Comparison of ENCODE assay signal across 20 mouse cellular contexts in the genomic region with DNA sequence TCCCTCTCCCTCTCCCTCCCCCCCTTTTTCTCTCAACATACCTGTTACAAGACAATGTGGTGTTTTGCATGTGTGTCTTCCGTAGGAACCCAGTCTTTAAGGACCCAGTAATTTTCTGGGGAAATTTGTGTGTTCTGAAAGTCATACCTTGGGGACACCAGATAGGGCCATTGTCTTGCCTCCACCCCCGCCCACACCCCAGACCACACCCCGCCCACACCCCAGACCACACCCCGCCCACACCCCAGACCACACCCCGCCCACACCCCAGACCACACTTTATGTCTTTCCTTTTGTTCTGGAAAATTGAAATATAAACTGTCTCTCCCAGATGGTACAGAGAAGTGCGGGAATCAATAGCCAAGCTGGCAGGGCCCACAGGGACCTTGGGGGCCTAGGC. TPM values are rescaled to one million over a fixed set of nuclear protein-coding genes. Genes with fewer than 3 reads are reported as not detected.
A peak's percentile ranks its signal among the peaks of the same experiment; 100 is the strongest.
DNase-seq lines count a peak whose midpoint lies in the region; ATAC-seq and TF ChIP-seq lines count a peak whose summit lies in the region.
"Had no signal": no experiment of that assay in that cellular context is flagged by ENCODE, and none has a peak within 500 bp of the region (broad histone marks: within the 10 kb centered on the region; RNA-seq: fewer than 3 reads in every experiment).

No protein-coding gene starts in this region.

- WGBS in heart, embryonic 11.5 days (ENCODE audit: insufficient replicate concordance) = 57% methylated on average over 6 of the region's 6 CpGs
- WGBS in liver, embryonic 11.5 days = 35% methylated on average over 6 of the region's 6 CpGs
- WGBS in liver, postnatal 0 days (ENCODE audit: insufficient replicate concordance) = 41% methylated on average over 6 of the region's 6 CpGs
- whole genome bisulfite sequencing in liver, embryonic 13.5 days (ENCODE audit: insufficient replicate concordance) = 31% methylated on average over 6 of the region's 6 CpGs
- WGBS in liver, embryonic 16.5 days (ENCODE audit: insufficient replicate concordance) = 29% methylated on average over 6 of the region's 6 CpGs

- no peak for DNase-seq in heart, adult 18-20 months
- DNase-seq in liver, embryonic 11.5 days (ENCODE audit: low spot score) = no peak
- DNase-seq in liver, postnatal 0 days = no peak
- DNase-seq in liver, embryonic 13.5 days = no peak
- DNase-seq in thymus, postnatal 0 days (ENCODE audit: low spot score) = no peak
- DNase-seq: adrenal gland, adult 8-10 months; adrenal gland, postnatal 36 days; cerebellum, adult 2 months; cerebellum, postnatal 10 days; gastrocnemius, postnatal 36 days; heart, adult 11 months; kidney, adult 11 months had no signal

- peak overlapping the region; percentile 50; the same call in 1 of the 2 replicates for H3K27ac ChIP-seq in heart, embryonic 11.5 days (ENCODE audit: low read depth, low read length)
- H3K27ac ChIP-seq in liver, embryonic 11.5 days (ENCODE audit: low read depth, low read length) = peak overlapping the region; percentile 52; the same call in 1 of the 2 replicates
- no peak overlapping the region for H3K27ac ChIP-seq in liver, postnatal 0 days (ENCODE audit: low read depth)
- H3K27ac ChIP-seq in liver, embryonic 13.5 days = no peak overlapping the region
- H3K27ac ChIP-seq in liver, embryonic 16.5 days (ENCODE audit: low read length) = no peak overlapping the region
- H3K27ac ChIP-seq: embryonic facial prominence, embryonic 15.5 days; forebrain, embryonic 15.5 days; heart, embryonic 15.5 days; hindbrain, embryonic 12.5 days; hindbrain, postnatal 0 days had no signal

- TF ChIP-seq CTCF in liver, postnatal 0 days (IDR thresholded peaks at IDR 0.05; ENCODE audit: low read depth) = no peak

- no peak overlapping the region for H3K9ac ChIP-seq in heart, embryonic 11.5 days (ENCODE audit: low read depth, low read length)
- H3K9ac ChIP-seq in liver, embryonic 11.5 days (ENCODE audit: low read depth, low read length) = peak overlapping the region; percentile 52
- H3K9ac ChIP-seq in liver, postnatal 0 days (replicated peaks) = no peak overlapping the region
- H3K9ac ChIP-seq in liver, embryonic 13.5 days = peak overlapping the region; percentile 39
- no peak overlapping the region for H3K9ac ChIP-seq in liver, embryonic 16.5 days (ENCODE audit: low read depth, low read length)
- H3K9ac ChIP-seq: embryonic facial prominence, embryonic 15.5 days; forebrain, embryonic 15.5 days; heart, embryonic 15.5 days; hindbrain, embryonic 12.5 days had no signal

- peak overlapping the region; percentile 25 for H3K4me3 ChIP-seq in heart, embryonic 11.5 days (ENCODE audit: low read depth, low read length)
- H3K4me3 ChIP-seq in liver, embryonic 11.5 days (ENCODE audit: low read depth, low read length) = peak overlapping the region; percentile 47
- H3K4me3 ChIP-seq in liver, postnatal 0 days (ENCODE audit: low read depth, low read length) = no peak overlapping the region
- peak overlapping the region; percentile 46 for H3K4me3 ChIP-seq in liver, embryonic 13.5 days (replicated peaks)
- no peak overlapping the region for H3K4me3 ChIP-seq in liver, embryonic 16.5 days (ENCODE audit: low read depth, low read length)
- H3K4me3 ChIP-seq: embryonic facial prominence, embryonic 15.5 days; forebrain, embryonic 15.5 days; heart, embryonic 15.5 days; hindbrain, embryonic 12.5 days had no signal

- no peaks in the 10 kb centered on the region for H3K27me3 ChIP-seq in heart, embryonic 11.5 days (ENCODE audit: control insufficient read depth, insufficient read depth, low read length)
- H3K27me3 ChIP-seq in liver, embryonic 11.5 days (replicated peaks; ENCODE audit: control insufficient read depth, insufficient read depth, low read length) = no peaks in the 10 kb centered on the region
- H3K27me3 ChIP-seq in liver, postnatal 0 days (ENCODE audit: insufficient read depth, low read length) = no peaks in the 10 kb centered on the region; the same call in 1 of the 2 replicates
- H3K27me3 ChIP-seq in liver, embryonic 13.5 days = no peaks in the 10 kb centered on the region
- no peaks in the 10 kb centered on the region for H3K27me3 ChIP-seq in liver, embryonic 16.5 days (ENCODE audit: control insufficient read depth, insufficient read depth, low read depth, low read length)
- H3K27me3 ChIP-seq: embryonic facial prominence, embryonic 15.5 days; forebrain, embryonic 15.5 days; heart, embryonic 15.5 days; hindbrain, embryonic 12.5 days had no signal

- peaks cover 11% of the 10 kb centered on the region for H3K4me1 ChIP-seq in heart, embryonic 11.5 days (ENCODE audit: control insufficient read depth, insufficient read depth, low read length)
- H3K4me1 ChIP-seq in liver, embryonic 11.5 days (replicated peaks; ENCODE audit: control insufficient read depth, insufficient read depth, low read length) = peaks cover 16% of the 10 kb centered on the region; the same call in 1 of the 2 replicates
- no peaks in the 10 kb centered on the region for H3K4me1 ChIP-seq in liver, postnatal 0 days (ENCODE audit: insufficient read depth)
- H3K4me1 ChIP-seq in liver, embryonic 13.5 days (replicated peaks) = peaks cover 77% of the 10 kb centered on the region
- H3K4me1 ChIP-seq in liver, embryonic 16.5 days (ENCODE audit: control insufficient read depth, low read depth, low read length) = peaks cover 11% of the 10 kb centered on the region
- H3K4me1 ChIP-seq: heart, embryonic 15.5 days had no signal

- no peak overlapping the region for H3K4me2 ChIP-seq in heart, embryonic 11.5 days
- peak overlapping the region; percentile 61 for H3K4me2 ChIP-seq in liver, embryonic 11.5 days
- no peak overlapping the region for H3K4me2 ChIP-seq in liver, postnatal 0 days (ENCODE audit: low read depth, low read length)
- H3K4me2 ChIP-seq in liver, embryonic 13.5 days = peak overlapping the region; percentile 58
- peak overlapping the region; percentile 18; the same call in 1 of the 2 replicates for H3K4me2 ChIP-seq in liver, embryonic 16.5 days (ENCODE audit: low read depth, low read length)
- H3K4me2 ChIP-seq: embryonic facial prominence, embryonic 15.5 days; forebrain, embryonic 15.5 days; heart, embryonic 15.5 days; hindbrain, embryonic 12.5 days had no signal

- ATAC-seq in heart, embryonic 11.5 days (replicated peaks; ENCODE audit: insufficient number of reproducible peaks, low FRiP score, low TSS enrichment) = peak; percentile 79
- ATAC-seq in liver, embryonic 11.5 days (replicated peaks; ENCODE audit: low FRiP score) = peak; percentile 70
- ATAC-seq in liver, postnatal 0 days = no peak
- peak; percentile 59 for ATAC-seq in liver, embryonic 13.5 days (ENCODE audit: low read depth)
- peak; percentile 38; the same call in 1 of the 2 replicates for ATAC-seq in liver, embryonic 16.5 days (ENCODE audit: low read depth)
- ATAC-seq: forebrain, embryonic 15.5 days; hindbrain, postnatal 0 days had no signal

- H3K36me3 ChIP-seq in heart, embryonic 11.5 days (ENCODE audit: control insufficient read depth, insufficient read depth, low read length) = no peaks in the 10 kb centered on the region
- no peaks in the 10 kb centered on the region for H3K36me3 ChIP-seq in liver, embryonic 11.5 days (ENCODE audit: control insufficient read depth, insufficient read depth, low read length)
- H3K36me3 ChIP-seq in liver, postnatal 0 days (replicated peaks; ENCODE audit: insufficient read depth, low read length) = no peaks in the 10 kb centered on the region
- no peaks in the 10 kb centered on the region for H3K36me3 ChIP-seq in liver, embryonic 13.5 days
- no peaks in the 10 kb centered on the region for H3K36me3 ChIP-seq in liver, embryonic 16.5 days (ENCODE audit: control insufficient read depth, insufficient read depth)
- H3K36me3 ChIP-seq: embryonic facial prominence, embryonic 15.5 days; forebrain, embryonic 15.5 days; heart, embryonic 15.5 days; hindbrain, embryonic 12.5 days had no signal

- no peaks in the 10 kb centered on the region for H3K9me3 ChIP-seq in heart, embryonic 11.5 days (replicated peaks; ENCODE audit: control insufficient read depth, low read length)
- H3K9me3 ChIP-seq in liver, embryonic 11.5 days (ENCODE audit: control insufficient read depth, low read length) = no peaks in the 10 kb centered on the region
- no peaks in the 10 kb centered on the region for H3K9me3 ChIP-seq in liver, postnatal 0 days (ENCODE audit: low read length)
- H3K9me3 ChIP-seq in liver, embryonic 13.5 days (replicated peaks) = no peaks in the 10 kb centered on the region
- H3K9me3 ChIP-seq in liver, embryonic 16.5 days (replicated peaks; ENCODE audit: control insufficient read depth, low read length) = no peaks in the 10 kb centered on the region
- H3K9me3 ChIP-seq: embryonic facial prominence, embryonic 15.5 days; forebrain, embryonic 15.5 days; heart, embryonic 15.5 days; hindbrain, embryonic 12.5 days had no signal

- TF ChIP-seq EP300 in liver, postnatal 0 days (IDR thresholded peaks at IDR 0.05; ENCODE audit: low read depth) = no peak

RNA-seq across cellular contexts. Expression of gene Tmem115, which starts 43.1 kb away (rescaled TPM):
- 37.0 and 40.6 TPM in 2 replicates for polyA plus RNA-seq in heart, embryonic 11.5 days (2014; fragmentation: Nextera tagmentation; extraction: Ambion mirVana)
- total RNA-seq in heart, adult 18-20 months (2021) = 10 to 100 TPM; 22.2 to 22.3 TPM
- 35.4 and 35.9 TPM in 2 replicates for polyA plus RNA-seq in liver, embryonic 11.5 days (2014; fragmentation: Nextera tagmentation; extraction: Ambion mirVana)
- 15.7 and 17.9 TPM in 2 replicates for polyA plus RNA-seq in liver, postnatal 0 days (2015; fragmentation: Nextera tagmentation; extraction: Ambion mirVana)
- 16.5 and 18.3 TPM in 2 replicates for polyA plus RNA-seq in liver, embryonic 13.5 days (2015; fragmentation: Nextera tagmentation; extraction: Ambion mirVana)
- 14.3 and 14.7 TPM in 2 replicates for polyA plus RNA-seq in liver, embryonic 16.5 days (2015; fragmentation: Nextera tagmentation; extraction: Ambion mirVana)
- 35.0 and 37.1 TPM in 2 replicates for polyA plus RNA-seq in thymus, postnatal 0 days (2015; fragmentation: Nextera tagmentation; extraction: Ambion mirVana)

RNA-seq across cellular contexts. Expression of gene Cyb561d2, which starts 51.4 kb away (rescaled TPM):
- 16.6 and 21.9 TPM in 2 replicates for polyA plus RNA-seq in heart, embryonic 11.5 days (2014; fragmentation: Nextera tagmentation; extraction: Ambion mirVana)
- total RNA-seq in heart, adult 18-20 months (2021) = 1 to 10 TPM; 4.2 to 4.6 TPM
- 28.9 and 31.0 TPM in 2 replicates for polyA plus RNA-seq in liver, embryonic 11.5 days (2014; fragmentation: Nextera tagmentation; extraction: Ambion mirVana)
- 18.5 and 19.6 TPM in 2 replicates for polyA plus RNA-seq in liver, postnatal 0 days (2015; fragmentation: Nextera tagmentation; extraction: Ambion mirVana)
- 17.4 and 17.7 TPM in 2 replicates for polyA plus RNA-seq in liver, embryonic 13.5 days (2015; fragmentation: Nextera tagmentation; extraction: Ambion mirVana)
- 10.6 and 11.2 TPM in 2 replicates for polyA plus RNA-seq in liver, embryonic 16.5 days (2015; fragmentation: Nextera tagmentation; extraction: Ambion mirVana)
- polyA plus RNA-seq in thymus, postnatal 0 days (2015; fragmentation: Nextera tagmentation; extraction: Ambion mirVana) = 48.5 and 49.8 TPM in 2 replicates

RNA-seq across cellular contexts. Expression of gene Nprl2, which starts 51.4 kb away (rescaled TPM):
- polyA plus RNA-seq in heart, embryonic 11.5 days (2014; fragmentation: Nextera tagmentation; extraction: Ambion mirVana) = 26.8 TPM in 2 replicates
- 10 to 100 TPM; 20.4 to 21.0 TPM for total RNA-seq in heart, adult 18-20 months (2021)
- 26.5 and 31.3 TPM in 2 replicates for polyA plus RNA-seq in liver, embryonic 11.5 days (2014; fragmentation: Nextera tagmentation; extraction: Ambion mirVana)
- polyA plus RNA-seq in liver, postnatal 0 days (2015; fragmentation: Nextera tagmentation; extraction: Ambion mirVana) = 8.5 TPM in 2 replicates
- polyA plus RNA-seq in liver, embryonic 13.5 days (2015; fragmentation: Nextera tagmentation; extraction: Ambion mirVana) = 14.3 and 16.0 TPM in 2 replicates
- 12.1 and 12.5 TPM in 2 replicates for polyA plus RNA-seq in liver, embryonic 16.5 days (2015; fragmentation: Nextera tagmentation; extraction: Ambion mirVana)
- 47.2 and 48.4 TPM in 2 replicates for polyA plus RNA-seq in thymus, postnatal 0 days (2015; fragmentation: Nextera tagmentation; extraction: Ambion mirVana)

RNA-seq across cellular contexts. Expression of gene Zmynd10, which starts 56.5 kb away (rescaled TPM):
- not detected in 2 replicates for polyA plus RNA-seq in heart, embryonic 11.5 days (2014; fragmentation: Nextera tagmentation; extraction: Ambion mirVana)
- total RNA-seq in heart, adult 18-20 months (2021) = under 1 TPM in 1 of 2 experiments, not detected in 1; 0.62 TPM
- 0.10 and 0.35 TPM in 2 replicates for polyA plus RNA-seq in liver, embryonic 11.5 days (2014; fragmentation: Nextera tagmentation; extraction: Ambion mirVana)
- 0.59 and 0.73 TPM in 2 replicates for polyA plus RNA-seq in liver, postnatal 0 days (2015; fragmentation: Nextera tagmentation; extraction: Ambion mirVana)
- polyA plus RNA-seq in liver, embryonic 13.5 days (2015; fragmentation: Nextera tagmentation; extraction: Ambion mirVana) = 0.21 TPM in 1 of 2 replicates, not detected in the other
- polyA plus RNA-seq in liver, embryonic 16.5 days (2015; fragmentation: Nextera tagmentation; extraction: Ambion mirVana) = 1.7 and 2.4 TPM in 2 replicates
- polyA plus RNA-seq in thymus, postnatal 0 days (2015; fragmentation: Nextera tagmentation; extraction: Ambion mirVana) = 0.89 and 1.5 TPM in 2 replicates
- total RNA-seq: gastrocnemius, postnatal 36 days; heart, postnatal 25 days had no signal

Comparison
In these comparisons a context has a peak if more than half of its experiments do, and no peak if none do; other contexts are left out.
1. H3K27ac ChIP-seq: peak in heart, embryonic 11.5 days (single experiment) and liver, embryonic 11.5 days (single experiment); none in liver, postnatal 0 days (single experiment), liver, embryonic 13.5 days (single experiment) and liver, embryonic 16.5 days (single experiment).
2. H3K4me2 ChIP-seq: peak in liver, embryonic 11.5 days (single experiment), liver, embryonic 13.5 days (single experiment) and liver, embryonic 16.5 days (single experiment); none in heart, embryonic 11.5 days (single experiment) and liver, postnatal 0 days (single experiment).
3. H3K4me3 ChIP-seq: peak in heart, embryonic 11.5 days (single experiment), liver, embryonic 11.5 days (single experiment) and liver, embryonic 13.5 days (single experiment); none in liver, postnatal 0 days (single experiment) and liver, embryonic 16.5 days (single experiment).
4. H3K9ac ChIP-seq: peak in liver, embryonic 11.5 days (single experiment) and liver, embryonic 13.5 days (single experiment); none in heart, embryonic 11.5 days (single experiment), liver, postnatal 0 days (single experiment) and liver, embryonic 16.5 days (single experiment).